Mouse (Mus musculus): ENCODE measurements around the gene Igf2r. TPM values are rescaled to one million over a fixed set of nuclear protein-coding genes. Genes with fewer than 3 reads are reported as not detected.

Gene Igf2r
- polyA plus RNA-seq, 1 experiment from 2014 or later: 98.0 TPM

GRCm38 (mm10) chr17:12744071-12744470 lies 25.4 kb downstream of the Igf2r start:
- 22% methylated on average over 1 of the region's 1 CpGs for WGBS
- H3K9ac ChIP-seq (ENCODE audit: low read length): peak overlapping the region; percentile 89
- peak overlapping the region; percentile 99 for H3K27ac ChIP-seq (ENCODE audit: low read length)
- H3K36me3 ChIP-seq (ENCODE audit: control insufficient read depth, insufficient read depth): peaks cover 66% of the 10 kb centered on the region
- no peaks in the 10 kb centered on the region for H3K27me3 ChIP-seq (ENCODE audit: control insufficient read depth, insufficient read depth, low read length)
- peaks cover 62% of the 10 kb centered on the region for H3K4me1 ChIP-seq (ENCODE audit: control insufficient read depth, insufficient read depth, low read length)
- H3K4me3 ChIP-seq (ENCODE audit: low read length): peak overlapping the region; percentile 74
- ATAC-seq (replicated peaks; ENCODE audit: extremely low read depth, insufficient read depth, low FRiP score): no peak
- H3K4me2 ChIP-seq (ENCODE audit: low read depth, low read length): peak overlapping the region; percentile 65
- peaks cover 18% of the 10 kb centered on the region for H3K9me3 ChIP-seq (replicated peaks; ENCODE audit: control insufficient read depth, low read length)

GRCm38 (mm10) chr17:12742151-12742908 lies 27.1 kb downstream of the Igf2r start:
- 51% methylated on average over 38 of the region's 38 CpGs for WGBS
- Histone ChIP-seq H3K4me3 (ENCODE audit: low read length) (peak overlapping the region; percentile 74), H3K4me2 (ENCODE audit: low read depth, low read length) (peak overlapping the region; percentile 65), H3K9ac (ENCODE audit: low read length) (peak overlapping the region; percentile 89), H3K9me3 (replicated peaks; ENCODE audit: control insufficient read depth, low read length) (peaks cover 18% of the 10 kb centered on the region), H3K27me3 (ENCODE audit: control insufficient read depth, insufficient read depth, low read length) (no peaks in the 10 kb centered on the region), H3K4me1 (ENCODE audit: control insufficient read depth, insufficient read depth, low read length) (peaks cover 62% of the 10 kb centered on the region), H3K27ac (ENCODE audit: low read length) (peak overlapping the region; percentile 99), H3K36me3 (ENCODE audit: control insufficient read depth, insufficient read depth) (peaks cover 60% of the 10 kb centered on the region)
- no peak for ATAC-seq (replicated peaks; ENCODE audit: extremely low read depth, insufficient read depth, low FRiP score)

- Histone ChIP-seq H3K4me3 (ENCODE audit: low read length) (peak overlapping the region; percentile 74), H3K9ac (ENCODE audit: low read length) (peak overlapping the region; percentile 89), H3K4me2 (ENCODE audit: low read depth, low read length) (peak overlapping the region; percentile 65), H3K4me1 (ENCODE audit: control insufficient read depth, insufficient read depth, low read length) (peaks cover 65% of the 10 kb centered on the region), H3K9me3 (replicated peaks; ENCODE audit: control insufficient read depth, low read length) (peaks cover 18% of the 10 kb centered on the region), H3K27me3 (ENCODE audit: control insufficient read depth, insufficient read depth, low read length) (no peaks in the 10 kb centered on the region), H3K27ac (ENCODE audit: low read length) (peak overlapping the region; percentile 99), H3K36me3 (ENCODE audit: control insufficient read depth, insufficient read depth) (peaks cover 59% of the 10 kb centered on the region)
- peak; percentile 84 for ATAC-seq (replicated peaks; ENCODE audit: extremely low read depth, insufficient read depth, low FRiP score)
- WGBS: 44% methylated on average over 39 of the region's 45 CpGs
Observed at GRCm38 (mm10) chr17:12741218-12741968, 28.1 kb downstream of the Igf2r start.

- Histone ChIP-seq H3K36me3 (ENCODE audit: control insufficient read depth, insufficient read depth) (peaks cover 54% of the 10 kb centered on the region), H3K4me3 (ENCODE audit: low read length) (peak overlapping the region; percentile 12; the same call in 1 of the 2 replicates), H3K4me1 (ENCODE audit: control insufficient read depth, insufficient read depth, low read length) (peaks cover 63% of the 10 kb centered on the region), H3K9ac (ENCODE audit: low read length) (peak overlapping the region; percentile 60), H3K9me3 (replicated peaks; ENCODE audit: control insufficient read depth, low read length) (peaks cover 18% of the 10 kb centered on the region), H3K4me2 (ENCODE audit: low read depth, low read length) (peak overlapping the region; percentile 63), H3K27me3 (ENCODE audit: control insufficient read depth, insufficient read depth, low read length) (no peaks in the 10 kb centered on the region), H3K27ac (ENCODE audit: low read length) (peak overlapping the region; percentile 99)
- peak; percentile 64 for ATAC-seq (replicated peaks; ENCODE audit: extremely low read depth, insufficient read depth, low FRiP score)
- WGBS: 12% methylated on average over 2 of the region's 2 CpGs
Observed at GRCm38 (mm10) chr17:12740317-12740716, 29.1 kb downstream of the Igf2r start.

- Histone ChIP-seq H3K4me2 (ENCODE audit: low read depth, low read length) (peak overlapping the region; percentile 63), H3K27ac (ENCODE audit: low read length) (peak overlapping the region; percentile 99), H3K4me3 (ENCODE audit: low read length) (no peak overlapping the region), H3K27me3 (ENCODE audit: control insufficient read depth, insufficient read depth, low read length) (no peaks in the 10 kb centered on the region), H3K9ac (ENCODE audit: low read length) (peak overlapping the region; percentile 60), H3K4me1 (ENCODE audit: control insufficient read depth, insufficient read depth, low read length) (peaks cover 60% of the 10 kb centered on the region), H3K9me3 (replicated peaks; ENCODE audit: control insufficient read depth, low read length) (peaks cover 18% of the 10 kb centered on the region), H3K36me3 (ENCODE audit: control insufficient read depth, insufficient read depth) (peaks cover 46% of the 10 kb centered on the region)
- ATAC-seq (replicated peaks; ENCODE audit: extremely low read depth, insufficient read depth, low FRiP score): no peak
- WGBS: 37% methylated on average over 4 of the region's 4 CpGs
Observed at GRCm38 (mm10) chr17:12739516-12739915, 29.9 kb downstream of the Igf2r start.

- H3K27me3 ChIP-seq (ENCODE audit: control insufficient read depth, insufficient read depth, low read length): no peaks in the 10 kb centered on the region
- H3K36me3 ChIP-seq (ENCODE audit: control insufficient read depth, insufficient read depth): peaks cover 31% of the 10 kb centered on the region
- no peak overlapping the region for H3K4me3 ChIP-seq (ENCODE audit: low read length)
- H3K27ac ChIP-seq (ENCODE audit: low read length): peak overlapping the region; percentile 83
- H3K9ac ChIP-seq (ENCODE audit: low read length): peak overlapping the region; percentile 53
- 0 out of 2 replicates have a peak overlapping the region, but pooled peaks have one; percentile 4 for H3K4me2 ChIP-seq (ENCODE audit: low read depth, low read length)
- H3K4me1 ChIP-seq (ENCODE audit: control insufficient read depth, insufficient read depth, low read length): peaks cover 67% of the 10 kb centered on the region
- ATAC-seq (replicated peaks; ENCODE audit: extremely low read depth, insufficient read depth, low FRiP score): no peak
- peaks cover 18% of the 10 kb centered on the region for H3K9me3 ChIP-seq (replicated peaks; ENCODE audit: control insufficient read depth, low read length)
- 9% methylated on average over 1 of the region's 1 CpGs for WGBS
Observed at GRCm38 (mm10) chr17:12737934-12738333, 31.5 kb downstream of the Igf2r start.

DNA sequence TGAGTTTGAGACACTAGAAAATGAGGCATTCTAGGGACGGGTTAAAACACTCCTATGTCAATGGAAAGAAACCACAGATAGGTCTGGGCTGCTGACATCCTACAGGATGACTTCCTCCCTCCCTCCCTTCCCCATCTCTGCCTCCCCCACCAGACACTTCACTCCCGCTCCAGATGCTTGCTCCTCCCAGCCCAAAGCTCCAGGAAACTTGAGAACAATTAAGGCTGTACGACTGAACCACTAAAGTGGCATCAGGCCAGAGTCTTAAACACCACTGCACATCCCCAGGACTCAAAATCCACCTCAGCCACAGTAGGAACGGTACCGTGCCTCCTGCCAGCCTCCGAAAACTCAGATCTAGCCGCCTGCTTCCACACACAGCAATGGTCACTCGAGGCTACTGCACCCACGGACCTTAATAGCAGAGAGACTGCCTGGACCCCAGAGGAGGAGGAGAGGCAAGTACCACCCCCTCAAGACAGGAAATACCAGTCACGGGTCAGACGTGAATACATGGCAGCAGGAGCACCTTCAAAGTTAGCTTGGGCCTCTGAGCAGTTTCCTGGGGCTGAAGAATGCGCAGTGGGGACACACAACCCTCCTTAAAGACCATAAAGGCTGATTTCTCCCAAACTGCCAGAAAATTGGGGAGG lies 35.1 kb downstream of the Igf2r start:
- Histone ChIP-seq H3K27me3 (ENCODE audit: control insufficient read depth, insufficient read depth, low read length) (no peaks in the 10 kb centered on the region), H3K4me2 (ENCODE audit: low read depth, low read length) (peak overlapping the region; percentile 31), H3K27ac (ENCODE audit: low read length) (peak overlapping the region; percentile 82), H3K9ac (ENCODE audit: low read length) (peak overlapping the region; percentile 31; the same call in 1 of the 2 replicates), H3K4me1 (ENCODE audit: control insufficient read depth, insufficient read depth, low read length) (peaks cover 73% of the 10 kb centered on the region), H3K4me3 (ENCODE audit: low read length) (peak overlapping the region; percentile 23; the same call in 1 of the 2 replicates), H3K36me3 (ENCODE audit: control insufficient read depth, insufficient read depth) (peaks cover 28% of the 10 kb centered on the region), H3K9me3 (replicated peaks; ENCODE audit: control insufficient read depth, low read length) (no peaks in the 10 kb centered on the region)
- ATAC-seq (replicated peaks; ENCODE audit: extremely low read depth, insufficient read depth, low FRiP score): peak; percentile 43
- WGBS: 27% methylated on average over 12 of the region's 12 CpGs

DNA sequence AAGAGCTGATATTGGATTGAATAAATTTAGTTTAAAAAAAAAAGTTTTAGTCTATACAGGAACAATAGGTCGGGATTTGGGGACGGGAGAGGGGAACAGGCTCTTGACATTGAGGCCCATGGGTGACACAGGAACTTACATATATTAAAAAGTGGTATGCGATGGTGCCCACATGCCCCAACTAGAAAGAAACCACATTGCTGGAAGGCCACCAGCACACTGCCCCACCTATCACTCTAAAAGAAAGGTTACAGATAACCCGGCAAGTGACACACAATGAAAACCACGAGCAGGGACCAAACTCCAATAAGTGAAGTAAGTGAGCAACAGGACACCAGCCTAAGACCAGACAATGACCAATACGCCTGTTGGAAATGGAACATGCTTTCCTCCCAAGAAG lies 36.3 kb downstream of the Igf2r start:
- ATAC-seq (replicated peaks; ENCODE audit: extremely low read depth, insufficient read depth, low FRiP score): no peak

More for the DNA sequence above, 36.3 kb downstream of the Igf2r start:
- H3K4me3 ChIP-seq (ENCODE audit: low read length): no peak overlapping the region
- WGBS: 54% methylated on average over 6 of the region's 6 CpGs
- H3K27me3 ChIP-seq (ENCODE audit: control insufficient read depth, insufficient read depth, low read length): no peaks in the 10 kb centered on the region
- H3K9ac ChIP-seq (ENCODE audit: low read length): no peak overlapping the region
- peak overlapping the region; percentile 23 for H3K27ac ChIP-seq (ENCODE audit: low read length)
- peaks cover 68% of the 10 kb centered on the region for H3K4me1 ChIP-seq (ENCODE audit: control insufficient read depth, insufficient read depth, low read length)
- H3K36me3 ChIP-seq (ENCODE audit: control insufficient read depth, insufficient read depth): peaks cover 33% of the 10 kb centered on the region
- H3K4me2 ChIP-seq (ENCODE audit: low read depth, low read length): no peak overlapping the region
- H3K9me3 ChIP-seq (replicated peaks; ENCODE audit: control insufficient read depth, low read length): no peaks in the 10 kb centered on the region

All from heart, embryonic 16.5 days (tissue).